Mouse (Mus musculus): ENCODE measurements around the gene Setd1b. TPM values are rescaled to one million over a fixed set of nuclear protein-coding genes. Genes with fewer than 3 reads are reported as not detected.

Gene Setd1b
- total RNA-seq, 2 experiments from 2014 or later = 3.1 to 27.5 TPM

- peak; percentile 61 for ATAC-seq (replicated peaks; ENCODE audit: poor library complexity)
Observed at GRCm38 (mm10) chr5:123125638-123126406, 16.2 kb upstream of the Setd1b start.

GRCm38 (mm10) chr5:123127031-123127430 is 15.0 kb upstream of the Setd1b start:
- no peak for ATAC-seq (replicated peaks; ENCODE audit: poor library complexity)

- ATAC-seq (replicated peaks; ENCODE audit: poor library complexity) = peak; percentile 57
Observed at GRCm38 (mm10) chr5:123128426-123129169, 13.4 kb upstream of the Setd1b start.

- ATAC-seq (replicated peaks; ENCODE audit: poor library complexity) = no peak
Observed at GRCm38 (mm10) chr5:123129170-123129757, 12.7 kb upstream of the Setd1b start.

GRCm38 (mm10) chr5:123130030-123130813 is 11.8 kb upstream of the Setd1b start:
- no peak for ATAC-seq (replicated peaks; ENCODE audit: poor library complexity)

GRCm38 (mm10) chr5:123130814-123131148 is 11.2 kb upstream of the Setd1b start:
- ATAC-seq (replicated peaks; ENCODE audit: poor library complexity) = no peak

- peak; percentile 49 for ATAC-seq (replicated peaks; ENCODE audit: poor library complexity)
Observed at GRCm38 (mm10) chr5:123132308-123133071, 9.5 kb upstream of the Setd1b start, which contains the start of gene Rhof. Gene Rhof (minus strand): TSS chr5:123132692.

- ATAC-seq (replicated peaks; ENCODE audit: poor library complexity) = peak; percentile 26
Observed at GRCm38 (mm10) chr5:123133083-123133783, 8.8 kb upstream of the Setd1b start.

GRCm38 (mm10) chr5:123133784-123134143 is 8.2 kb upstream of the Setd1b start:
- no peak for ATAC-seq (replicated peaks; ENCODE audit: poor library complexity)

- no peak for ATAC-seq (replicated peaks; ENCODE audit: poor library complexity)
Observed at GRCm38 (mm10) chr5:123134186-123134874, 7.7 kb upstream of the Setd1b start.

- no peak for ATAC-seq (replicated peaks; ENCODE audit: poor library complexity)
Observed at GRCm38 (mm10) chr5:123134875-123135382, 7.1 kb upstream of the Setd1b start.

- ATAC-seq (replicated peaks; ENCODE audit: poor library complexity) = peak; percentile 3; the same call in 1 of the 2 replicates
Observed at GRCm38 (mm10) chr5:123135471-123136360, 6.3 kb upstream of the Setd1b start.

- ATAC-seq (replicated peaks; ENCODE audit: poor library complexity) = peak; percentile 21
Observed at GRCm38 (mm10) chr5:123136361-123137043, 5.5 kb upstream of the Setd1b start.

- peak; percentile 9; the same call in 1 of the 2 replicates for ATAC-seq (replicated peaks; ENCODE audit: poor library complexity)
Observed at GRCm38 (mm10) chr5:123137044-123137909, 4.7 kb upstream of the Setd1b start.

GRCm38 (mm10) chr5:123137910-123138229 is 4.1 kb upstream of the Setd1b start:
- ATAC-seq (replicated peaks; ENCODE audit: poor library complexity) = no peak

GRCm38 (mm10) chr5:123138230-123138911 is 3.6 kb upstream of the Setd1b start:
- no peak for ATAC-seq (replicated peaks; ENCODE audit: poor library complexity)
